Mouse (Mus musculus): Measurements from ENCODE around the gene Jagn1. TPM values are rescaled to one million over a fixed set of nuclear protein-coding genes. Genes with fewer than 3 reads are reported as not detected.

The Jagn1 gene
- polyA plus RNA-seq, 1 experiment from 2014 or later = 89.7 TPM

DNA sequence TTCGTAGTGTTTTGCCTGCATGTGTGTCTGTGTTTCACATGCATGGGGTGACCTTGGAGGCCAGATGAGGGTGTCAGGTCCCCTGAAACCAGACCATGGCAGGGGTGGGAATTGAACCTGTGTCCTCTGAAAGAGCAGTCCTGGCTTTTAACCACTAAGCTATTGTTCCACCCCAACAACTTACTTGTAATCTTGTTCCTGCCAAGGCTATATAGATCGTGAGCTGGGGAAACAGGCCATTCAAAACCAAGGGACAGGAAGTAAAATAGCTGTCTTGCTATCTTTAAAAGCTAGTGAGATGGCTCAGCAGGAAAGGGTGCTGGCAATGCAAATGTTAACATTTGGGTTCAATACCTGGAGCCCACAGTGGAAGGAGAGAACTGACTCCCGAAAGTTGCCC is 12.4 kb upstream of the Jagn1 start:
- no peak overlapping the region for H3K4me2 ChIP-seq (ENCODE audit: low read depth, low read length)
- no peaks in the 10 kb centered on the region for H3K27me3 ChIP-seq (replicated peaks; ENCODE audit: control insufficient read depth, insufficient read depth, low read length)
- no peak overlapping the region for H3K9ac ChIP-seq (ENCODE audit: low read depth, low read length)
- no peak overlapping the region for H3K27ac ChIP-seq (ENCODE audit: low read length)
- H3K4me3 ChIP-seq (ENCODE audit: low read length) = no peak overlapping the region
- 0 out of 2 replicates have a peak, but pooled peaks cover 5% of the 10 kb centered on the region for H3K36me3 ChIP-seq (ENCODE audit: control insufficient read depth, insufficient read depth, low read length)
- 69% methylated on average over 3 of the region's 3 CpGs for WGBS
- ATAC-seq = no peak
- H3K4me1 ChIP-seq (ENCODE audit: control insufficient read depth, insufficient read depth, low read length) = no peaks in the 10 kb centered on the region
- peaks cover 5% of the 10 kb centered on the region; the same call in 1 of the 2 replicates for H3K9me3 ChIP-seq (ENCODE audit: control insufficient read depth, low read length)

DNA sequence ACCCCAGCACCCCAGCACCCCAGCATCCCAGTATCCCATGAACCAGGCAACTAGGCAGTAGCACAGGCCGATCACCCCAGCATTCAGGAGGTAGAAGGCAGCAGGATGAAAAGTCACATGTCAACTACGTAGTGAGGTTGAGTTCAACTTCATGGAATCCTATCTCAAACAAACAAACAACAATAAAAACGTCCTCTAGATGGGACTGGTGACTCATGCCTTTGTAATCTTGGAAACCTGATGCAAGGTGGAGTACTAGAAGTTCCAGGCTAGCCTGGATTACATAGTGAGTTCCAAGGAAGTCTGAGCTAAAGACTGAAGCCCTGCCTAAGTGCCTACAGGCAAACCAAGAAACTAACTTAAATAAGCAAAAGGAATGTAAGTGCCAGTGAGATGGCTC is 11.5 kb upstream of the Jagn1 start:
- Histone ChIP-seq H3K36me3 (ENCODE audit: control insufficient read depth, insufficient read depth, low read length) (0 out of 2 replicates have a peak, but pooled peaks cover 5% of the 10 kb centered on the region), H3K27ac (ENCODE audit: low read length) (no peak overlapping the region), H3K4me2 (ENCODE audit: low read depth, low read length) (no peak overlapping the region), H3K9ac (ENCODE audit: low read depth, low read length) (no peak overlapping the region), H3K4me3 (ENCODE audit: low read length) (no peak overlapping the region), H3K4me1 (ENCODE audit: control insufficient read depth, insufficient read depth, low read length) (0 out of 2 replicates have a peak, but pooled peaks cover 3% of the 10 kb centered on the region), H3K27me3 (replicated peaks; ENCODE audit: control insufficient read depth, insufficient read depth, low read length) (no peaks in the 10 kb centered on the region), H3K9me3 (ENCODE audit: control insufficient read depth, low read length) (peaks cover 5% of the 10 kb centered on the region; the same call in 1 of the 2 replicates)
- WGBS = 44% methylated on average over 3 of the region's 3 CpGs
- ATAC-seq = no peak

DNA sequence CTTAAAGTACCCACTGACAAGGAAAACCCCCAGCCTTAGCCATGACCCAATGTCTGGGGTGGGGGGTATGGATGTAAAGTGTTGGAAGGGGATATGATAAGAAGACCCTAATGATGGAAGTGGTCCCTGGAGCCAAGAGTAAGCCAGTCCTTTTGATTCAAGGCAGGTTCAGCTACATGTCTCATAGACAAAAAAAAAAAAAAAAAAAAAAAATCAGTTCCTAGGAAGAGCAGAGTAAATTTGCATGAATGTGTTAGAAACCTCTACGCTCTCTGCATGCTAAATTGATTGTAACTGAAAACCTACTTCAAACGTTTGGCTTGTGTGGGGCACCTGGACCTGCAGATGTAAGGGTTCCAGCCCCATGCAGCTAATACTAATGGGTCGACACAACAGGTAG is 10.6 kb upstream of the Jagn1 start:
- H3K27me3 ChIP-seq (replicated peaks; ENCODE audit: control insufficient read depth, insufficient read depth, low read length) = no peaks in the 10 kb centered on the region
- no peak overlapping the region for H3K4me3 ChIP-seq (ENCODE audit: low read length)
- no peak for ATAC-seq
- H3K36me3 ChIP-seq (ENCODE audit: control insufficient read depth, insufficient read depth, low read length) = 0 out of 2 replicates have a peak, but pooled peaks cover 5% of the 10 kb centered on the region
- 69% methylated on average over 3 of the region's 3 CpGs for WGBS
- H3K4me1 ChIP-seq (ENCODE audit: control insufficient read depth, insufficient read depth, low read length) = 0 out of 2 replicates have a peak, but pooled peaks cover 3% of the 10 kb centered on the region
- H3K9me3 ChIP-seq (ENCODE audit: control insufficient read depth, low read length) = peaks cover 5% of the 10 kb centered on the region; the same call in 1 of the 2 replicates
- H3K27ac ChIP-seq (ENCODE audit: low read length) = no peak overlapping the region
- H3K4me2 ChIP-seq (ENCODE audit: low read depth, low read length) = no peak overlapping the region
- no peak overlapping the region for H3K9ac ChIP-seq (ENCODE audit: low read depth, low read length)

DNA sequence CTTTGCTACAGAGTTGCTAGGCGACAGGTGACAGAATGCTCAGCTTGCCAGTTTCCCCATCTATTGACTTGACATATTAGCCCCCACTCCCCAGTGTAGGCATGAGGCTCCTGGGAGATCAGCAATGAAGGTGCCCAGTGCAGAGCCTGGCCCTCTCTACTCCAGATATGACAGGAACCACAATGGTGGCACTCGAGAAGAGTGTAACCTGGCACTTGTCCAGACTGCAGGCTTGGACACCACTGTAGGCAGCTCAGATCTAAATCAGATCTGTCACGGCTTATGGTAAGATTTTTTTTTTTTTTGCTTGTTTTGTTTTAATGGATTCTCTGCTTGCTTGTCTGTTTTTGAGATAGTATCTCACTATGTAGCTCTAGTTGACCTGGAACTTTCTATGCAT is 8.7 kb upstream of the Jagn1 start:
- Histone ChIP-seq H3K9me3 (ENCODE audit: control insufficient read depth, low read length) (no peaks in the 10 kb centered on the region), H3K9ac (ENCODE audit: low read depth, low read length) (no peak overlapping the region), H3K4me1 (ENCODE audit: control insufficient read depth, insufficient read depth, low read length) (0 out of 2 replicates have a peak, but pooled peaks cover 3% of the 10 kb centered on the region), H3K4me2 (ENCODE audit: low read depth, low read length) (no peak overlapping the region), H3K27me3 (replicated peaks; ENCODE audit: control insufficient read depth, insufficient read depth, low read length) (no peaks in the 10 kb centered on the region), H3K27ac (ENCODE audit: low read length) (no peak overlapping the region), H3K36me3 (ENCODE audit: control insufficient read depth, insufficient read depth, low read length) (no peaks in the 10 kb centered on the region), H3K4me3 (ENCODE audit: low read length) (no peak overlapping the region)
- no peak for ATAC-seq
- 72% methylated on average over 3 of the region's 3 CpGs for WGBS

DNA sequence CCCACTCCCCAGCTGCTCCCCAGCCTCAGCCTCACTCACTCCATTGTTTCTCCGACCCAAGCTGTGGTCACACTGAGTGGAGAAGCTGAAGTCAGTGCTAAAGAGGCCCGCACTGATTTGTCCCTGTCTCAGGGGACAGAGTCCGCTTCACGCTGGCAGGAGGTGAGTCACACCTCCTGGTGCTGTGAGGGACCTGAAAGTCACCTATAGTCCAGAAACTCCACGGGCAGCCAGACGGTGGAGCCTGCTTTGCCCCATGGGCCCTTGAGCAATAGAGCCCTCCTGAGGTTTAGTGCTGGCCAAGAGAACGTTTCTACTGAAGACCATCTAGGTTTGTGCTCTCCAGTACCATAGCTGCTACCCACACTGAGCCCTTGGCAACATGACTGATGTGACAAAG is 7.7 kb upstream of the Jagn1 start:
- ATAC-seq = peak; percentile 94
- H3K4me2 ChIP-seq (ENCODE audit: low read depth, low read length) = peak overlapping the region; percentile 20; the same call in 1 of the 2 replicates
- 48% methylated on average over 7 of the region's 7 CpGs for WGBS
- no peaks in the 10 kb centered on the region for H3K27me3 ChIP-seq (replicated peaks; ENCODE audit: control insufficient read depth, insufficient read depth, low read length)
- H3K36me3 ChIP-seq (ENCODE audit: control insufficient read depth, insufficient read depth, low read length) = no peaks in the 10 kb centered on the region
- 0 out of 2 replicates have a peak, but pooled peaks cover 3% of the 10 kb centered on the region for H3K4me1 ChIP-seq (ENCODE audit: control insufficient read depth, insufficient read depth, low read length)
- no peaks in the 10 kb centered on the region for H3K9me3 ChIP-seq (ENCODE audit: control insufficient read depth, low read length)
- H3K4me3 ChIP-seq (ENCODE audit: low read length) = no peak overlapping the region; the same call in 1 of the 2 replicates
- peak overlapping the region; percentile 42 for H3K9ac ChIP-seq (ENCODE audit: low read depth, low read length)
- H3K27ac ChIP-seq (ENCODE audit: low read length) = peak overlapping the region; percentile 73

DNA sequence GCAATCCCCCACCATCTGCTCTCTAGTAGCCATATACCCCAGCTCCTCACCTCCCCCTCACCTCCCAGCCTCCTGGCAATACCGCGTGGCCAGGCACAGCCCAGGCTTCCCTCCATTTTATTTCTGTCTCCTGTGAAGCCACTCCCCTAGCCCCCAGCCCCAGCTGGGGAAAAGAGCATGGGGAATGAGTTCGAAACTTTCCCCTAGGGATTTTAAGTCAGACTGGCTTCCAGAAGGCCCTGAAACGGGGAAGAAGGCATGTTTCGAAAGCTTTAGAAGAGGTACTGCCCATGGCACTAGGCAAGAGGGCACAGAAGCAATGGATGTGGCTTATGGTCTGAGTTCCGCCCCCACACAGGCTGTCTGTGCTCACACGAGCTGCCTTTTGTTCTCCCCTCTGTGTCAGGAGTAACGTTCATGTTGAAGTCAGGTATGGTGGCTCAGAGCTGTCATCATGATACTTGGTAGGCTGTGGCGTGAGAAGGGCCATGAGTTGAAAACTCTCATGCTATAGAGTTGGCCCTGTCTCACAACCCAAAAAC is 6.6 kb upstream of the Jagn1 start, which contains the start of gene Cidec:
Gene Cidec (minus strand): TSS at position 97 of the 542 bp plus-strand sequence.
- peak within 1 kb of the TSS; percentile 73 for H3K27ac ChIP-seq (ENCODE audit: low read length)
- no peaks in the 10 kb centered on the region for H3K36me3 ChIP-seq (ENCODE audit: control insufficient read depth, insufficient read depth, low read length)
- no peaks in the 10 kb centered on the region for H3K27me3 ChIP-seq (replicated peaks; ENCODE audit: control insufficient read depth, insufficient read depth, low read length)
- H3K4me3 ChIP-seq (ENCODE audit: low read length) = no peak within 1 kb of the TSS
- no peak for ATAC-seq
- WGBS = 79% methylated on average over 9 of the region's 9 CpGs
- H3K9ac ChIP-seq (ENCODE audit: low read depth, low read length) = peak within 1 kb of the TSS; percentile 42
- H3K4me1 ChIP-seq (ENCODE audit: control insufficient read depth, insufficient read depth, low read length) = 0 out of 2 replicates have a peak, but pooled peaks cover 3% of the 10 kb centered on the region
- H3K4me2 ChIP-seq (ENCODE audit: low read depth, low read length) = peak within 1 kb of the TSS; percentile 20; the same call in 1 of the 2 replicates
- no peaks in the 10 kb centered on the region for H3K9me3 ChIP-seq (ENCODE audit: control insufficient read depth, low read length)

DNA sequence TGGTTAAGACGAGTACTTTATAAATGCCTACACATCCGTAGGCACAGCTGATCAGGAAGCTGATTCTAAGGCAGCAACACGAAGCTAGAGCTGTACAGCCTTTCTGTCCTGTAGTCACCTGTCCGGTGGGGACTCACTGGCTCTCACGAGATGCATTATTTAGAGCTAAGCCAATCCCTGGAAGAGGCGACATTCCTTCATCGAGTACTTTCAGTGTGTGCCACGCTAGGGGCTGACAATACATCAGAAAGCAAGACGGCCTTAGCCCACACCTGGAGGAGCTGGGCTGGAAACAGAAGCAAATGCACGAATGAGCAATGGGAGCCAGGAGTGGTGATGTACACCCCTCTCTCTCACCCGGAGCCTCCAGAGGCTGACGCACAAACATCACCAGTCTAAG is 5.2 kb upstream of the Jagn1 start:
- 75% methylated on average over 12 of the region's 12 CpGs for WGBS
- Histone ChIP-seq H3K27ac (ENCODE audit: low read length) (no peak overlapping the region), H3K4me2 (ENCODE audit: low read depth, low read length) (no peak overlapping the region), H3K4me1 (ENCODE audit: control insufficient read depth, insufficient read depth, low read length) (0 out of 2 replicates have a peak, but pooled peaks cover 3% of the 10 kb centered on the region), H3K9ac (ENCODE audit: low read depth, low read length) (no peak overlapping the region), H3K36me3 (ENCODE audit: control insufficient read depth, insufficient read depth, low read length) (no peaks in the 10 kb centered on the region), H3K4me3 (ENCODE audit: low read length) (no peak overlapping the region), H3K27me3 (replicated peaks; ENCODE audit: control insufficient read depth, insufficient read depth, low read length) (no peaks in the 10 kb centered on the region), H3K9me3 (ENCODE audit: control insufficient read depth, low read length) (no peaks in the 10 kb centered on the region)
- ATAC-seq = no peak

DNA sequence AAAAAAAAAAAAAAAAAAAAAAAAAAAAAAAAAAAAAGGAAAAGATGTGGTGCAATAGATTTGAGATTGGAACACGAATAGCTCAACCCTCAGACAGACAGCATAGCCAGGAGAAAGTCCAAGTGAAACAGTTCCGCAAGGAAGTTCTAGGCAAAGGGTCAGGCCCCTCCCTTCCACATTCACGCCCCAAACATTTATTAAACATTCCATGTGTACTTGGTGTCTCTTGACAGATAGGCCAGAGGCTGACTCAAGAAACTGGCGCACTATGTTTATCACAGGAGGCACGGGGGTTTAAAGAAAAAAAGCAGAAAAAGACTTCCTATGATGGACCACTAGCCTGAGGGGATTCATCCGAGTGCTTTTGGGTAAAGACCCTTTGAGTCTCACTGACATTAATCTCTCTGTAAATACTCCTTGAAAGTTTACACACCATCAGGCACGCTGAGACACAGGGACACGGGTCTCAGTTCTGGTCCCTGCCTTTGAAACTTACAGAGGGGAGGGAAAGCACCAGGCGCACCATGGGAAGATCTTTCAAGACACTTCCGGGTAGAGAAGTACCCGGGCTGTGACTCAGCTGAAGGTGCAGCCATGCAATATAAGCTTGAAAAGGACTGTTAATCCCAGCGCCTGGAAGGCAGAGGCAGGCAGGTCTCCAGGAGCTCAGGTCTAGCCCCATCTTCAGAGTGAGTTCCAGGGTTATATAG is 3.5 kb upstream of the Jagn1 start:
- WGBS = 40% methylated on average over 12 of the region's 12 CpGs
- Histone ChIP-seq H3K9ac (ENCODE audit: low read depth, low read length) (no peak overlapping the region), H3K4me3 (ENCODE audit: low read length) (no peak overlapping the region), H3K27me3 (replicated peaks; ENCODE audit: control insufficient read depth, insufficient read depth, low read length) (no peaks in the 10 kb centered on the region), H3K4me1 (ENCODE audit: control insufficient read depth, insufficient read depth, low read length) (peaks cover 9% of the 10 kb centered on the region; the same call in 1 of the 2 replicates), H3K36me3 (ENCODE audit: control insufficient read depth, insufficient read depth, low read length) (no peaks in the 10 kb centered on the region), H3K27ac (ENCODE audit: low read length) (no peak overlapping the region), H3K9me3 (ENCODE audit: control insufficient read depth, low read length) (no peaks in the 10 kb centered on the region), H3K4me2 (ENCODE audit: low read depth, low read length) (no peak overlapping the region)
- no peak for ATAC-seq

DNA sequence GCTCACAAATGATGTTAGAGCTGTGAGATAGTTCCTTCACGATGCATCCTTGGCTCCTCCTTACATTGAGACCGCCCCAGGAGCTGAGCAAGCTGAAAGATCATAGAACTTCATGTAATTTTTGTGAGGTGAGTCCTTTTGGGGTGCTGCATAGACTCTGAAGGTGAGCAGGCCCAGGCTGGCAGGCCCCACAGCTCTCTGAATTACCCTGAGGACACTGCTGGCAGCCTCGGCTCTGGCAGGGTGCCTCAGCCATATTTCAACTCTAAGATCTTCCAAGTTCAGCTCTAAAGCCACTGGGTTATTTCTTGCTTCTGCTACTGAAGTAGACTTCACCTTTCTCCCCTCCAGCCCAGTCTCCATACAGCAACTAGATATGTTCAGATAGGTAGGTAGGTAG is 1.7 kb upstream of the Jagn1 start:
- H3K4me2 ChIP-seq (ENCODE audit: low read depth, low read length) = no peak overlapping the region
- 82% methylated on average over 3 of the region's 3 CpGs for WGBS

More for the DNA sequence above, 1.7 kb upstream of the Jagn1 start:
- Histone ChIP-seq H3K36me3 (ENCODE audit: control insufficient read depth, insufficient read depth, low read length) (no peaks in the 10 kb centered on the region), H3K27ac (ENCODE audit: low read length) (no peak overlapping the region), H3K4me1 (ENCODE audit: control insufficient read depth, insufficient read depth, low read length) (peaks cover 7% of the 10 kb centered on the region; the same call in 1 of the 2 replicates), H3K9ac (ENCODE audit: low read depth, low read length) (no peak overlapping the region), H3K9me3 (ENCODE audit: control insufficient read depth, low read length) (no peaks in the 10 kb centered on the region), H3K4me3 (ENCODE audit: low read length) (no peak overlapping the region), H3K27me3 (replicated peaks; ENCODE audit: control insufficient read depth, insufficient read depth, low read length) (no peaks in the 10 kb centered on the region)
- no peak for ATAC-seq

All from intestine, embryonic 16.5 days (tissue).